Mouse (Mus musculus): ENCODE results near the gene Trpv1. TPM values are rescaled to one million over a fixed set of nuclear protein-coding genes. Genes with fewer than 3 reads are reported as not detected.

The Trpv1 gene
- polyA plus RNA-seq, 1 experiment, result not detected

GRCm38 (mm10) chr11:73289621-73290020 lies 55.5 kb downstream of the Trpv1 start:
- no peaks in the 10 kb centered on the region for H3K27me3 ChIP-seq (ENCODE audit: control insufficient read depth)
- H3K9me3 ChIP-seq (ENCODE audit: control insufficient read depth, low read length), result no peaks in the 10 kb centered on the region
- H3K36me3 ChIP-seq (ENCODE audit: control insufficient read depth), result no peaks in the 10 kb centered on the region
- no peaks in the 10 kb centered on the region for H3K4me1 ChIP-seq (ENCODE audit: control insufficient read depth)
- TF ChIP-seq GATA1 (IDR thresholded peaks at IDR 0.05; ENCODE audit: low read length), result no peak
- no peak for TF ChIP-seq TAL1 (IDR thresholded peaks at IDR 0.05; ENCODE audit: low read length)
- no peak overlapping the region for H3K4me3 ChIP-seq (replicated peaks)

DNA sequence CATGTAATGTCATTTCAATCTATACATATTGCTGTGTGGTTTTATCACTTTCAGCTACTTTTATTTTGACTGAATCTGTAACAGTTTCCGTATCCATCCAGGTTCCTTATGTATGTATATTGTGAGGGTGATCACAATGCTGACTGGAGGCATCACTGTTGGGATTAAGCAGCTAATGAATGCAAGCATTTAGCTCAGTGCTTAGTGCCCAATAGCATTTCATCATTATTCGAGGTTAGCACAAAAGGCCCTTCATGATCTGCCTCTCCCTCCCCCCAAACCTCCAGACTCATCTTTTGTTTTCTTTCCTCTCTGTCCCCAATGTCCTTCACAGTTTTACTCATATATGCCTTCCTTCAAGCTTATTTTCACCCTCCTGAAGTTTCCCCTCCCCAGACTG lies 69.0 kb downstream of the Trpv1 start:
- H3K36me3 ChIP-seq (ENCODE audit: control insufficient read depth), result no peaks in the 10 kb centered on the region
- TF ChIP-seq GATA1 (IDR thresholded peaks at IDR 0.05; ENCODE audit: low read length), result no peak
- TF ChIP-seq TAL1 (IDR thresholded peaks at IDR 0.05; ENCODE audit: low read length), result no peak
- no peaks in the 10 kb centered on the region for H3K27me3 ChIP-seq (ENCODE audit: control insufficient read depth)
- H3K4me3 ChIP-seq (replicated peaks), result no peak overlapping the region
- H3K9me3 ChIP-seq (ENCODE audit: control insufficient read depth, low read length), result no peaks in the 10 kb centered on the region
- no peaks in the 10 kb centered on the region for H3K4me1 ChIP-seq (ENCODE audit: control insufficient read depth)

Other genes starting within 250 kb of the Trpv1 start
- 0.12 TPM in 2 replicates for gene P2rx1, start 235.2 kb upstream of the Trpv1 start, polyA plus RNA-seq (2012)
- 0.01 and 0.02 TPM in 2 replicates for gene Camkk1, start 215.3 kb upstream of the Trpv1 start, polyA plus RNA-seq (2012)
- 0.19 and 0.34 TPM in 2 replicates for gene Ncbp3, start 186.5 kb upstream of the Trpv1 start, polyA plus RNA-seq (2012)
- not detected in 2 replicates for gene Itgae, start 143.7 kb upstream of the Trpv1 start, polyA plus RNA-seq (2012)
- gene Haspin, start 96.0 kb upstream of the Trpv1 start, polyA plus RNA-seq (2012), result 1.2 and 1.4 TPM in 2 replicates
- not detected in 2 replicates for gene P2rx5, start 73.9 kb upstream of the Trpv1 start, polyA plus RNA-seq (2012)
- 19.4 and 20.4 TPM in 2 replicates for gene Emc6, start 57.3 kb upstream of the Trpv1 start, polyA plus RNA-seq (2012)
- 0.36 and 1.1 TPM in 2 replicates for gene Tax1bp3, start 57.2 kb upstream of the Trpv1 start, polyA plus RNA-seq (2012)
- 0.35 and 0.54 TPM in 2 replicates for gene Ctns, start 35.2 kb upstream of the Trpv1 start, polyA plus RNA-seq (2012)
- gene Shpk, start 34.8 kb upstream of the Trpv1 start, polyA plus RNA-seq (2012), result 0.03 and 0.05 TPM in 2 replicates
- 0.01 TPM in 1 of 2 replicates, not detected in the other for gene Trpv3, start 33.1 kb downstream of the Trpv1 start, polyA plus RNA-seq (2012)
- not detected in 2 replicates for gene Aspa, start 95.3 kb downstream of the Trpv1 start, polyA plus RNA-seq (2012)
- not detected in 2 replicates for gene Gm49340, start 95.4 kb downstream of the Trpv1 start, polyA plus RNA-seq (2012)
- not detected in 2 replicates for gene Spata22, start 95.4 kb downstream of the Trpv1 start, polyA plus RNA-seq (2012)
- not detected in 2 replicates for gene Olfr20, start 116.5 kb downstream of the Trpv1 start, polyA plus RNA-seq (2012)
- gene Olfr376, start 137.0 kb downstream of the Trpv1 start, polyA plus RNA-seq (2012), result not detected in 2 replicates
- not detected in 2 replicates for gene Olfr1, start 165.3 kb downstream of the Trpv1 start, polyA plus RNA-seq (2012)
- gene Olfr378, start 194.2 kb downstream of the Trpv1 start, polyA plus RNA-seq (2012), result not detected in 2 replicates
- gene Olfr380, start 223.2 kb downstream of the Trpv1 start, polyA plus RNA-seq (2012), result not detected in 2 replicates

Data from erythroblast, embryonic 14.5 days (primary cell).